Mouse (Mus musculus) cerebellum, adult 8-10 months (tissue): ENCODE measurements at regions not wholly inside any gene's neighbourhood (a gene's known extent, or its start where the extent isn't known, plus 50 kb on each side); places are given as distances from the start of the nearest gene placed in this dataset.

Experiments
- DNase-seq: peaks from one replicate; pipeline ENCODE4 v3.0.0; 2022

DNA sequence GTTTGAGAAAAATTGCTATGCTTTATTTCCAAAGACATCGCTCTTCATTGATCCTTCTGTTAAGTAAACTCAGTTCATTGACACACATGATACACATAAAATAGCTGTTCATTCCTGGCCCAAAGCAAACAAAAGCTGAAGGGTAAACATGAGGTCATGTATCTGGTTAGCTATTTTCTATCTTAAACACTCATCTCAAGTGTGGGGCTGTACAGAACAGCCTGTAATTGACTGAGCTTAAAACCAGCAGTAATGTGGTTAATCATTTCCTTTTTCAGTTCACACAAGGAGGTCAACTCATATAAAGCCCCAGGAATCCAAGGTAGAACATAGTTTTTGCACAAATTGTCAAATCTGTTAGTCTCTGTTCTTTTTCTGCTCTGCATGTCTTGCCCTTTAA lies 94.5 kb downstream of the Cldn17 start:
- no peak for DNase-seq

DNA sequence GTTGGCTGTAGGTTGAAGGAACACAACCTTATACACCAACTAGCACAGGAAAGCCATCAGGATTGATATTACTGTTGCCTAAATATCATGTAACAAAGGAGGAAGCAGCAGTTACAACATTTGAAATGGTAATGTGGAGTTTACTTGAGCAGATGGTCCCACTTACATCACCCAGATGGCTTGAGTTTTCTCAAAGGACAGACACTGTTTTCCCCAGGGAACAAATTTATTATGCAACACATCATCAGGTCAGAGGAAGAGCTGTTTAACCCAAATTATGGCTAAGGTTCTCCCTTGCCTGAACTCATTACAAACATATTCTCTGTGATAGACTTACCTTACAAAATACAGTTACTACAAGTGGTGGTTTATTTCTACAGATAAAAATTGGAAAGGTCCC lies 98.6 kb downstream of the Cldn17 start:
- no peak for DNase-seq

DNA sequence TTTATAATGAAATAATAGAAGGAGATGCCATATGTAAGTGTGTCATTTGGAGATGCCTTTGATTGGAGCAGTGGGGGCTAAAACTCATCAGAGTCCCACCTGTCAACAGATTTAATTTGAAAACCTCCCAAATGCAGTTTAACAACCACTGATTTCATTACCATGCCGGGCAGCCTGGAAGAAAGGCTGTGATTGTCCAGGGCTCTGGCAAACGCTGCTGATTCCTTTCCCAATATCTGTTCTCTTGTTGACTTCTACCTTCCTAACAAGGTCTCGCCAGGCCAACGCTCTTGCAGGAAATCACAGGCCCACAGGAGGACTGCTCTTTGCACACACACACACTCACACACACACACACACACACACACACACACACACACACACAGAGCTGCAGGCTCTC lies 102.4 kb downstream of the Cldn17 start:
- DNase-seq = no peak

DNA sequence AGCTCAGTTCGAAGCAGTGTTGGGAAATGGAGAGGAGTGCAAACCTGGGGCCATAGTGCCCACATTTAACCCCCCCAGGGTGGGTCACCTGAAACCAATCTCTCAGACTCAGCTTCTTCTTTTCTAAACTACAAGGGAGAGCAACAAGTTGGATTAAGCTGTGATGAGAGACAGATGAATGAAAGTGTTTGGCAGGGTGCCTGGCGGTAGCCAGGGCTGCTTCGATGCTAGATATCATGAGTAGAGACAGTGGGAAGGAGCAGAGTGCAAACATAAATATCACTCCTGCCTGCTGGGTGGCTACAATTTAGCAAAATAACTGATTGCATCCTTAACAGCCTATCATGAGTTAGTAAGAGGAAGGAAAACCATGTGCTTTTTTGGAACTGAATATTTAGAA lies 106.9 kb downstream of the Cldn17 start:
- no peak for DNase-seq

DNA sequence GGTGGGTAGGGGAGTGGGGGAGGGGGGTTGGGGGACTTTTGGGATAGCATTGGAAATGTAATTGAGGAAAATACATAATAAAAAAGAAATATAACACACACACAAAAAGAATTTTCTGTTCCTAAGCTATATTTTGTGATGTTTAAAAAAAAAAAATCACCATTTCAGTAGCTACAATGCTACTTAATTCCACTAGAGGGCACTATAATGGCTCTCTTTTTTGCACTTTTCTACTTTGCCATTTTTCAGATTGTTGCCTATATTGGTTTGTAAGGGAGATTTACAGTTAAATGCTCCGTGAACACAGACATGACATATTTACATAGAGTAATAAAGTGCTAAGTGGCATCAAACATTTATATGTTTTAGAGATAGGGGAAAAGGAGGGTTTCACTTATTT lies 102.7 kb upstream of the Grik1 start:
- no peak for DNase-seq

DNA sequence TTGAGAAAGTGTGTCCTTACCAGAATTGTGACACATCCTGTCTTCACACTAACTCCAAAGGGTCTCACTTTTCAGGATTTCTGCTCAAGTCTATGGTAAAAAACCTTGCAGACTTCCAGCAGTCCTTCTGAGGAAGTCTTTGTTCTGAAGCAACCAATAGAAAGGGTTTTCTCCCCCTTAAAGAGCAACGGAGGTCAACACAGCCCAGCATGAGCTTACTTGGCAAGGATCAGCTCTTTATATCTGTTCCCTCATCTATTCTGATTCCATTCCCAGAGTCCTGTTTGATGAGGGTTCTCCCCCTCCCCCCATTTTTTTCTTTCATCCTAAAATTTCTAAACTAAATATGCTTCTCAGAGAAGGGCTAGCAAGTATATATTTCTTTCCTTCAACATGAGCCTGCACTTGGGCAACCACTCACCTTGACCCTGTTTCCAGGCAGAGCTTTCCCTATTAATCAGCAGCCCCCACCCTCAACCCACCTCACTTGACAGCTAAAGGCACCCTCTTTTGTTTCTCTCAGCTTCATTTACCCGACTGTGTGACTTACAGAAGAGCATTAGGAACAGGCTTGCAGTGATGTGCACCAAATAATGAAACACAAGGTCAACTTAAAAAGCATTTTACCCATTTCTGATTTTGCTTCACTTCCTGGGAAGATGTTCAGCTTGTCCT lies 91.7 kb upstream of the Grik1 start:
- DNase-seq = no peak

DNA sequence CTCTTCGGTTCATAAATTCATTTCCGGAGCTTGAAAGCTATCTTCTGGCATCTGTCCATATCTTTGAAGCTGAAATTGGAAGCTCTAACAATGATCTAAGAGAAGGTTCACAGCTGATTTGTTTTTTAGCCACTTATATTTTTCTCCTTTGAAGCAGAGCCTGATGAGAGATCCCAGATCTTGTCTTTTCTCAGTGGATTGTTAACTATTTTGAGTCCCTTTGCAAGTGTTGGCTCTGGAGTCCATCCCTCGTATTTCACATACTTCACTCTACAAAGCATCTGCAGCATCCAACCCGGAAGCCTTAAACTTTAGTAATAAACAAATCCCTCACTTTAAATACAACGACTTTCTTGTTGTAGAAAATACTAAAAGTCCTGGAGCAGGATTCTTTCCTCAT lies 85.6 kb upstream of the Grik1 start:
- no peak for DNase-seq

DNA sequence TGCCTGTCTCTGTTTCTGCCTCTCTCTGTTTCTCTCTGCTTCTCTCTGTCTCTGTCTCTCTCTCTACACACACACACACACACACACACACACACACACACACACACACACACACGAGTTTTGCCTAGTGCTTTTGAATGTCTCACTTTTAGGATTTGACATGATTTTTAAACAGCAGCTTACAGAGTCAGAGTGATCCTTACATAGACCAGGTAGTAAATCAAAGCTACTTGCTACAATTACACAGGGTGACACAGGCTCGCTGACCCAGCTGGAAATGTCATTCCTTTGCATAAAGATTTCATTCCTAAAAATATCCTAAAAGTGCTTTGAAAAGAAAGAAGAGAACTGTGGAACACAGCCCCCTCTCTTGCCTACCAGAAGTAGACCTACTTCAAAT lies 84.5 kb upstream of the Grik1 start:
- DNase-seq = no peak

DNA sequence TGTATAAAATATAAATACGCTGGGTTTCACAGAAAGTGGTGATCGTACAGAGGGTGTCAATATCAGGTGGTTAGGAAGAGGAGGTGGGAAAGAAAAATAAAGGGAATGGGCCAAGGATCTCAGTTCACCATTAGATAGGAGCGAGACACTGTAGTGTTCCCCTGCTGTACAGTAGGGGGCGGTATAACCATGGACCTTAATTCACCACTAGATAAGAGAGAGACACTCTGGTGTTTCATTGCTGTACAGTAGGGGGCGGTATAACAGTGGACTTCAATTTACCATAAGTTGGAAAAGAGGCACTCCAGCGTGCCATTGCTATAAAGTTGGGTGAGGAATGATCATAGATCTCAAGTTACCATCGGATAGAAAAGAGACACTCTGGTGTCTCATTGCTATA lies 82.0 kb upstream of the Grik1 start:
- peak; percentile 24 for DNase-seq

DNA sequence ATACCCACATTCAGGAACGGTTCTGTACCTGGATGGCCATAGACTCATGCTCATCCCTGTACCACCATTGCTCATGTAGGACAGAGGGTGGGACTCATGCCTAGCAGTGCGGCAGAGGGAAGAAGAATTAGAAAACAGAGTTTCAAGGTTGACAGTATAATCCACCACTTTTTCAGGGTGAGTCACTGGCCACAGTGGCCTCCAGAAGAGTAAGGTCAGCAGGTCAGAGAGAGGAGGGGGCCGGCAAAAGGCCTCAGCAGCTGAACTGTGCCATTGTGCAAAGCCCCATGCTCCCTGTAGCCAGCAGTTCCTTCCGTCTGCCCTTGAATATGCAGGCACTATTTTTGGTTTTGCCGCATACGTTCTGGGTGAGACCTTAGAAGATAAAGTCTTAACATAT lies 78.1 kb upstream of the Grik1 start:
- DNase-seq = no peak

DNA sequence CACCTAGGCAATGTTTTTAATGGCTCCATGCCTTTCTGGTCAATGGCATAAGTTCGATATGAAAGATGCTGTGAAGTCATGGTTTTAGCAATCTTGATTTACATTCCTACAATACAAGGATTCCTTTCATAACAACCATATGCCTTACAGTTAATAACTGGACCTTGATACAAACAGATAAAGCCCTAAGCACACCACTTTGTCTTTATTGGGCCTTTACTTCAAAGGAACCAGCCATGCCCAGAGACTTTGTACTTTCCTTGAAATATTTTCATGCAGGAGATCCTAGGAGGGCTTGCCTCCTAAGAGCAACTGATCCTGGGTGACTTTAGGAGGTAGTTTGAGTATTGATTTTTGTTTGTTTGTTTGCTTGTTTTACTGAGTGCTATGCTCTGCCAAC lies 77.1 kb upstream of the Grik1 start:
- DNase-seq = no peak

DNA sequence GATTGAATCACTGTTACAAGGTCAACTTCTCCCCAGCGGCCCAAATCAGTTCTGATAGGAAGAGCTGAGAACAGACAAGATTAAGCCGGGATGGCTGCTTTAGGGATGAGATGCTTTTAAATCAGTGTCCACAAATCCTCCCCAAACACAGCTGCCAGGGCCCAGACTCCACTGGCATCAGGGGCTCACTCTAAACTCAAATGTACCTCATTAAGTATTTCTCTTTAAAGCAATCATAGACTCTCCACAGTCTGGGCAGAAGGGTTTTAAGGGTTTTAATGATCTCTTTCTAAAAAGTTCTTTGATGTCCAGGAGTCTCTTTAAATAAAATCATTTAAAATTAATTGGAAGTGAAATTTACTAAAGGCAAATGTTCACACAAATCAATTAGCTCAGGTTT lies 70.0 kb upstream of the Grik1 start:
- DNase-seq = no peak
